Mouse (Mus musculus): ENCODE data around the gene Nfrkb.

Gene Nfrkb

GRCm38 (mm10) chr9:31441487-31441886 is 55.5 kb downstream of the Nfrkb start:
- no peak for TF ChIP-seq GATA4 (IDR thresholded peaks at IDR 0.05; ENCODE audit: insufficient replicate concordance, low read length)

GRCm38 (mm10) chr9:31444236-31444635 is 58.2 kb downstream of the Nfrkb start:
- no peak for TF ChIP-seq GATA4 (IDR thresholded peaks at IDR 0.05; ENCODE audit: insufficient replicate concordance, low read length)

GRCm38 (mm10) chr9:31449145-31449772 is 63.3 kb downstream of the Nfrkb start:
- no peak for TF ChIP-seq GATA4 (IDR thresholded peaks at IDR 0.05; ENCODE audit: insufficient replicate concordance, low read length)

GRCm38 (mm10) chr9:31452166-31452565 is 66.2 kb downstream of the Nfrkb start:
- no peak for TF ChIP-seq GATA4 (IDR thresholded peaks at IDR 0.05; ENCODE audit: insufficient replicate concordance, low read length)

GRCm38 (mm10) chr9:31454356-31454755 is 68.4 kb downstream of the Nfrkb start:
- no peak for TF ChIP-seq GATA4 (IDR thresholded peaks at IDR 0.05; ENCODE audit: insufficient replicate concordance, low read length)

- no peak for TF ChIP-seq GATA4 (IDR thresholded peaks at IDR 0.05; ENCODE audit: insufficient replicate concordance, low read length)
Observed at GRCm38 (mm10) chr9:31463190-31463589, 77.2 kb downstream of the Nfrkb start.

GRCm38 (mm10) chr9:31463692-31464474 is 77.9 kb downstream of the Nfrkb start, which contains the start of gene Tmem45b:
Tmem45b (minus strand) TSS chr9:31464462.
- no peak for TF ChIP-seq GATA4 (IDR thresholded peaks at IDR 0.05; ENCODE audit: insufficient replicate concordance, low read length)
